Mouse (Mus musculus) limb, embryonic 12.5 days (tissue): ENCODE results near the gene Gm21976. TPM values are rescaled to one million over a fixed set of nuclear protein-coding genes. Genes with fewer than 3 reads are reported as not detected.

ENCODE experiments used
- ATAC-seq: fragments of 200-750 bp; cut with Nextera tagmentation; 2 replicates; pipeline ENCODE4 v1.8.0; 2017; ENCODE audit warnings: low read depth, moderate TSS enrichment; ENCODE audit not compliant: insufficient number of reproducible peaks, insufficient read depth, low FRiP score, low TSS enrichment
- H3K27ac ChIP-seq: fragments of 300-500 bp; sonication (generic); 2 replicates; pipeline ENCODE4 v1.5.1; 2016; ENCODE audit warnings: mild to moderate bottlenecking, moderate library complexity
- H3K27me3 ChIP-seq: fragments of 300-500 bp; sonication (generic); 2 replicates; pipeline ENCODE4 v1.6.1; 2016; ENCODE audit warnings: mild to moderate bottlenecking, moderate library complexity
- H3K36me3 ChIP-seq: fragments of 300-500 bp; sonication (generic); 2 replicates; pipeline ENCODE4 v1.6.1; 2016; ENCODE audit warnings: mild to moderate bottlenecking, moderate library complexity
- H3K4me1 ChIP-seq: fragments of 300-500 bp; sonication (generic); replicated peaks from 2 replicates; pipeline ENCODE4 v1.6.1; 2016
- H3K4me2 ChIP-seq: fragments of 300-500 bp; sonication (generic); 2 replicates; pipeline ENCODE4 v1.6.1; 2016; ENCODE audit warnings: mild to moderate bottlenecking, moderate library complexity
- H3K4me3 ChIP-seq: fragments of 300-500 bp; sonication (generic); replicated peaks from 2 replicates; pipeline ENCODE4 v1.5.1; 2016; ENCODE audit warnings: mild to moderate bottlenecking
- H3K9ac ChIP-seq: fragments of 300-500 bp; sonication (generic); replicated peaks from 2 replicates; pipeline ENCODE4 v1.6.1; 2016; ENCODE audit warnings: mild to moderate bottlenecking, moderate library complexity
- H3K9me3 ChIP-seq: fragments of 300-500 bp; sonication (generic); 2 replicates; pipeline ENCODE4 v1.6.1; 2016; ENCODE audit warnings: mild to moderate bottlenecking, moderate library complexity
- WGBS: fragments of 180-500 bp; shearing (Covaris S2); methylation state at CpG from one replicate; pipeline ENCODE4 v1.1.7; 2016; 5-methylcytosine and 5-hydroxymethylcytosine counted together
- polyA plus RNA-seq: library from polyadenylated mRNA; unstranded; fragments of >200 nt; fragmentation: Nextera tagmentation; extraction: Ambion mirVana; gene quantifications from 2 replicates; pipeline ENCODE4 v1.2.1, GENCODE M21; 2016

The Gm21976 gene
- polyA plus RNA-seq, 1 experiment from 2014 or later = not detected

GRCm38 (mm10) chr13:98263458-98263987 is 16.2 kb upstream of the Gm21976 start:
- H3K36me3 ChIP-seq = peaks cover 28% of the 10 kb centered on the region
- peak overlapping the region; percentile 82 for H3K27ac ChIP-seq
- H3K4me3 ChIP-seq = peak overlapping the region; percentile 84
- 2% methylated on average over 16 of the region's 16 CpGs for WGBS
- H3K9me3 ChIP-seq = no peaks in the 10 kb centered on the region
- peak overlapping the region; percentile 78 for H3K4me2 ChIP-seq
- peak overlapping the region; percentile 79 for H3K9ac ChIP-seq
- ATAC-seq = no peak; the same call in 1 of the 2 replicates
- no peaks in the 10 kb centered on the region for H3K27me3 ChIP-seq
- peaks cover 15% of the 10 kb centered on the region for H3K4me1 ChIP-seq

DNA sequence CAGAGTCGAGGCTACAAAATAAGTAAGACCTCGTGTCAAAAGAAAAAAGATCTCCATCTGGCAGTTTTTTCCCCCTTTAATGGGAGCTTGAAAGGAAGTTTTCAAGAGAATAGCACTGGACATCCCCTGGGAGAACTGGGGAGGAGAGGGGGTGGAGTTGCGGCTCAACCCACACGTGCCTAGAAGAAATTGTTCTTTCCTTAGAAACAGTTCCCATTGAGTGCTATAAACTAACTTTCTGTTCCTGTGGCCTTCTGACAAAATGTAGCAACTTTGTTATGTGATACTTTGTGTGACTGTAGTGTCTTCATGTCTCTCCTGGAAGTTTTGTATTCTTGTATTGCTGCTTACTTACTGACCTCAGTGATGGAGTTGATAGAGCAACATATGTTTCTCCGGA is 15.6 kb upstream of the Gm21976 start:
- no peak overlapping the region for H3K27ac ChIP-seq
- ATAC-seq = no peak
- H3K4me3 ChIP-seq = peak overlapping the region; percentile 84
- WGBS = 41% methylated on average over 5 of the region's 5 CpGs
- peaks cover 15% of the 10 kb centered on the region for H3K4me1 ChIP-seq
- peaks cover 26% of the 10 kb centered on the region for H3K36me3 ChIP-seq
- peak overlapping the region; percentile 78 for H3K4me2 ChIP-seq
- H3K9ac ChIP-seq = no peak overlapping the region; the same call in 1 of the 2 replicates
- H3K9me3 ChIP-seq = no peaks in the 10 kb centered on the region
- H3K27me3 ChIP-seq = no peaks in the 10 kb centered on the region

DNA sequence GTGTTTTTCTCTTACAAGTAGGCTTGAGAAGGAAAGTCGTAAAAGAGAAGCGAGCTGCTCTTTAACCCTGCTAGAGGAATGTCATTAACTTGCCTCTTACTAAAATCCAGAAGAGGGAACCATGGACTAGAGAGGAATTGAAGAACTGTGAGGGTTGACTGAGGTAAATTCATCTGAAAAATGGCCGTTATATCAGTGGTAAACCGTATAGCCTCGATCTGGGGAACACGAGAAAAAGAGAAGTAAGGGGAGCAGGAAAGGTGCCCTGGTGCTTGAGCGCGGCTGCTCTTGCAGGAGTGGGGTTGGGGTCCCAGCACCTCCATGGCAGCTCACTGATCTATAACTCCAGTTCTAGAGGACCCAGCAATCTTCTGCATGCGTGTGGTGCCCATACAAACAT is 5.7 kb upstream of the Gm21976 start:
- Histone ChIP-seq H3K9ac (no peak overlapping the region), H3K4me2 (no peak overlapping the region), H3K27me3 (no peaks in the 10 kb centered on the region), H3K36me3 (peaks cover 57% of the 10 kb centered on the region), H3K4me3 (no peak overlapping the region), H3K9me3 (no peaks in the 10 kb centered on the region), H3K4me1 (no peaks in the 10 kb centered on the region), H3K27ac (no peak overlapping the region)
- WGBS = 88% methylated on average over 9 of the region's 9 CpGs
- no peak for ATAC-seq

DNA sequence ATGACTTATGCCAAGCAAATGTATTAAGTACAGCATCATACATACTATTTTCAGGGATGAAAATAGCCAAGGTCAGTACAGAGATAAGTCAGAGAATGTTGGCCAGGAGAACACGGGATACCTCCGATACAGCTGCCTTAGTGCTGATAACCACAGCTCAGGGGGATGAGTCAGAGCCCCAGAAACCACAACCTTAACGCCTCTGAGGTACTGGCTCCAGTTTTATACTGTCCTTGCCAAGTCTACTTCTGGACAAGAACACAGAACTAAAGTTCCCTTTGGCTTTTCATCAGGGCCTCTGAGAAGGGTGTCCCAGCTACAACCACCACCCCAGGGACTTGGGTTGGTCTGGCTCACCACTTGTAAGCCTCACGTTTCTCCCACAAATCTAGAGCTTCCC is 4.0 kb upstream of the Gm21976 start:
- H3K9me3 ChIP-seq = no peaks in the 10 kb centered on the region

DNA sequence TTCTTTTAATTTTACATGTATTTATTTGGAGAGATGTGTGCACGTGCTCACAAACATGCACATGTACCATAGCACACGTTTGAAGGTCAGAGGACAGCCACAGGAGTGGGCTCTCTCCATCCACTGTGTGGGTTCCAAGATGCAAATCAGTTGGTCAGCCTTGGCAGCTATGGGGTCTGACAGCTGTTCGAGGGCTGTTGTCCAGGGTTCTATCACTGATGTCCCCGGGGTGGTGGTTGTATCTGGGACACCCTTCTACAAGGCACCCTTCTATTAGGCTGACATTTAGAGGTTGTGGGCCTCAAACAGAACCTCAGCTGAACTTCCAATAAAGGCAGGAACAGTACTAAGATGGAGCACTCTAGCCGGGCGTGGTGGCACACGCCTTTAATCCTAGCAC is 3.4 kb upstream of the Gm21976 start:
- no peaks in the 10 kb centered on the region for H3K9me3 ChIP-seq
- no peaks in the 10 kb centered on the region for H3K4me1 ChIP-seq
- no peak overlapping the region for H3K4me2 ChIP-seq
- WGBS = 90% methylated on average over 7 of the region's 7 CpGs
- no peak for ATAC-seq
- H3K4me3 ChIP-seq = no peak overlapping the region
- H3K36me3 ChIP-seq = peaks cover 38% of the 10 kb centered on the region
- no peak overlapping the region for H3K27ac ChIP-seq
- no peak overlapping the region for H3K9ac ChIP-seq
- H3K27me3 ChIP-seq = no peaks in the 10 kb centered on the region

More for the DNA sequence above, 4.0 kb upstream of the Gm21976 start:
- Histone ChIP-seq H3K36me3 (peaks cover 44% of the 10 kb centered on the region), H3K27me3 (no peaks in the 10 kb centered on the region), H3K4me2 (no peak overlapping the region), H3K4me3 (no peak overlapping the region), H3K4me1 (no peaks in the 10 kb centered on the region), H3K9ac (no peak overlapping the region), H3K27ac (no peak overlapping the region)
- no peak for ATAC-seq
- WGBS = 90% methylated on average over 4 of the region's 4 CpGs

DNA sequence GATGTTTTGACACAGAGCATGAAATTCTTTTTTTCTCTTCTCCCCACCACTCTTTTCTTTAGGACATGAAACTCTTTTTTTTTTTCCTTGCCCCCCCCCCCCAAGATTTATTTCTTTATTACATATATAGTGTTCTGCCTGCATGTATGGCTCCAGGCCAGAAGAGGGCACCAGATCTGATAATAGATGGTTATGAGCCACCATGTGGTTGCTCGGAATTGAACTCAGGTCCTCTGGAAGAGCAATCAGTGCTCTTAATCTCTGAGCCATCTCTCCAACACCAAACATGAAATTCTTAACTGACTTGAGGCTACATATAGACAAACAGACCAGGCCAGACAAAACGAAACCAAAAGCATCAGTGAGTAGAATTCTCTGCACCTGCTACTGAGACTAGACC is 2.2 kb upstream of the Gm21976 start:
- Histone ChIP-seq H3K36me3 (peaks cover 26% of the 10 kb centered on the region), H3K4me3 (no peak overlapping the region), H3K27me3 (no peaks in the 10 kb centered on the region), H3K4me2 (no peak overlapping the region), H3K27ac (no peak overlapping the region), H3K4me1 (no peaks in the 10 kb centered on the region), H3K9ac (no peak overlapping the region), H3K9me3 (no peaks in the 10 kb centered on the region)
- ATAC-seq = no peak
- WGBS = 87% methylated on average over 2 of the region's 2 CpGs

DNA sequence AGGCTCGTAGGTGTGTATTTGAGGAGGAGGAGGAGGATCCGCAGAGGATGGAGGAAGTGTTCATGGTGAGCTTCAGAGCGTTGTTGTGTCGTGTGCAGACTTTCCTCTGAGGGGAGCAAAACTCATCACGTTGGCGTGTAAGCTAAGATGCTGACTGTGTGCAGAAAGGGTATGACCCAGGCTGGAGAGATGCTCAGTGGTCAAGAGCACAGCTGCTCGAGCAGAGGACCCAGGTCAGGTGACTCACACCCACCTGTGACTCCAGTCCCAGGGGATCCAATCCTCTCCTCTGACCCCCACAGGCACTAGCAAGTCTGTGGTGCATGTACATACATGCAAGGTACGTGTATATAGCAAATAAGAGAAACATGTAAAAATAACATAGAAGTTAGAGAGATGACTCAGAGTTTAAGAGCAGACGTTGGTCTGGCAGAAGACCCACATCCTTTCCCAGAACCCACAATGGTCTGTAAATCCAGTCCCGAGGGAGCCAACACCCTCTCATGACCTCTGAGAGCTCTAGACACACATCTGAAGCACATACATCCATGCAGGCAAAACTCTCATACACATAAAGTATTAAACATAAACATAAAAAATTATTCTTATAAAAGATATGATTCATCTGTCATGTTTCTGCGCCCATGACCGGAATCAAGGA is 1.4 kb downstream of the Gm21976 start:
- Histone ChIP-seq H3K36me3 (no peaks in the 10 kb centered on the region), H3K4me2 (no peak overlapping the region), H3K4me3 (no peak overlapping the region), H3K27ac (no peak overlapping the region), H3K9me3 (no peaks in the 10 kb centered on the region), H3K4me1 (no peaks in the 10 kb centered on the region), H3K9ac (no peak overlapping the region), H3K27me3 (no peaks in the 10 kb centered on the region)
- WGBS = 77% methylated on average over 12 of the region's 12 CpGs
- ATAC-seq = no peak

DNA sequence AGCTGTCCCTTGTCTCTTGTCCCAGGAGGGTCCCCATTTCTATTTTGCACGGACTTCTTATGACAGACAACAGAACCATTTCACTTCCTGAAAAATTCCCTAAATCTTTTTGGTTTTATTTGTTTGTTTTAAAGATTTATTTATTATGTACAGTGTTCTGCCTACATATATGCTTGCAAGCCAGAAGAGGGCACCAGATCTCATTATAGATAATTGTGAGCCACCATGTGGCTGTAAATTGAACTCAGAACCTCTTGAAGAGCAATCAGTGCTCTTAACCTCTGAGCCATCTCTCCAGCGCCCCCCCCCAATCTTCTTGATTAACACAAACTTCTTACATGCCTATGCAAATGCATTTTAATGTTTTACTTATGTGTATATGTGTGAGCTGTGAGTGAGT is 11.0 kb downstream of the Gm21976 start:
- Histone ChIP-seq H3K27ac (no peak overlapping the region), H3K9me3 (no peaks in the 10 kb centered on the region), H3K4me1 (no peaks in the 10 kb centered on the region), H3K9ac (no peak overlapping the region), H3K4me3 (no peak overlapping the region), H3K4me2 (no peak overlapping the region), H3K36me3 (no peaks in the 10 kb centered on the region), H3K27me3 (no peaks in the 10 kb centered on the region)
- WGBS = 47% methylated on average over 2 of the region's 2 CpGs
- no peak for ATAC-seq

GRCm38 (mm10) chr13:98291712-98292111 is 12.0 kb downstream of the Gm21976 start:
- Histone ChIP-seq H3K4me3 (no peak overlapping the region), H3K27me3 (no peaks in the 10 kb centered on the region), H3K27ac (no peak overlapping the region), H3K4me1 (no peaks in the 10 kb centered on the region), H3K9ac (no peak overlapping the region), H3K4me2 (no peak overlapping the region), H3K36me3 (no peaks in the 10 kb centered on the region), H3K9me3 (no peaks in the 10 kb centered on the region)
- no peak for ATAC-seq
- 74% methylated on average over 8 of the region's 8 CpGs for WGBS

GRCm38 (mm10) chr13:98296072-98296471 is 16.4 kb downstream of the Gm21976 start:
- H3K4me3 ChIP-seq = no peak overlapping the region
- no peaks in the 10 kb centered on the region for H3K9me3 ChIP-seq
- no peak overlapping the region for H3K27ac ChIP-seq
- no peaks in the 10 kb centered on the region for H3K36me3 ChIP-seq
- no peaks in the 10 kb centered on the region for H3K27me3 ChIP-seq
- no peak overlapping the region for H3K4me2 ChIP-seq
- no peak for ATAC-seq
- no peaks in the 10 kb centered on the region for H3K4me1 ChIP-seq
- H3K9ac ChIP-seq = no peak overlapping the region
- 57% methylated on average over 5 of the region's 5 CpGs for WGBS

DNA sequence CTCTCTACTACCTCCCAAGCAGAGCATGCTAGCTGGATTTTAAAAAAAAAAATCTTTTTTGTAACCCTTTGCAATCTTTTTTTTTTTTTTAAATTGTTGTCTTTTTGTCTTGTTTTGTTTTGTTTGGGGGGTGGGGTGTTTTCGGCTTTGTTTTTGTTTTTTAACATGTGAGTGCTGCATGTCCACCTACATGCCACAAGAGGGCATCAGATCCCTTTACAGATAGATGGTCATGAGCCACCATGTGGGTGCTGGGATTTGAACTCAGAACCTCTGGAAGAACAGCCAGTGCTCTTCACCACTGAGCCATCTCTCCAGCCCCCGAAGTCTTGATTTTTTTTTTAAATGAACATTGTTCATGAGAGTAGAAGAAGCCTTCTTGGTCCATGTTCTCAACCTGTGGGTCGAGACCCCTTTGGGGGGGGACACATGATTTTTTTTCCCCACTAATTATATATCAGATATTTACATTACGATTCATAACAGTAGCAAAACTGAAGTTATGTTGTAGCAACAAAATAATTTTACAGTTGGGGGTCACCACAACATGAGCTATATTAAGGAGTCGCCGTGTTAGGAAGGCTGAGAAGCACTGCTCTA is 18.3 kb downstream of the Gm21976 start:
- Histone ChIP-seq H3K27ac (no peak overlapping the region), H3K4me1 (no peaks in the 10 kb centered on the region), H3K9me3 (no peaks in the 10 kb centered on the region), H3K4me3 (no peak overlapping the region), H3K36me3 (no peaks in the 10 kb centered on the region), H3K4me2 (no peak overlapping the region), H3K27me3 (no peaks in the 10 kb centered on the region), H3K9ac (no peak overlapping the region)
- no peak for ATAC-seq
- 89% methylated on average over 6 of the region's 6 CpGs for WGBS
